Mouse (Mus musculus): ENCODE measurements around the gene Lrrc34. TPM values are rescaled to one million over a fixed set of nuclear protein-coding genes. Genes with fewer than 3 reads are reported as not detected.

Lrrc34 gene
- 0.02 and 0.05 TPM in 2 replicates for polyA plus RNA-seq (2012; rRNA removed)

DNA sequence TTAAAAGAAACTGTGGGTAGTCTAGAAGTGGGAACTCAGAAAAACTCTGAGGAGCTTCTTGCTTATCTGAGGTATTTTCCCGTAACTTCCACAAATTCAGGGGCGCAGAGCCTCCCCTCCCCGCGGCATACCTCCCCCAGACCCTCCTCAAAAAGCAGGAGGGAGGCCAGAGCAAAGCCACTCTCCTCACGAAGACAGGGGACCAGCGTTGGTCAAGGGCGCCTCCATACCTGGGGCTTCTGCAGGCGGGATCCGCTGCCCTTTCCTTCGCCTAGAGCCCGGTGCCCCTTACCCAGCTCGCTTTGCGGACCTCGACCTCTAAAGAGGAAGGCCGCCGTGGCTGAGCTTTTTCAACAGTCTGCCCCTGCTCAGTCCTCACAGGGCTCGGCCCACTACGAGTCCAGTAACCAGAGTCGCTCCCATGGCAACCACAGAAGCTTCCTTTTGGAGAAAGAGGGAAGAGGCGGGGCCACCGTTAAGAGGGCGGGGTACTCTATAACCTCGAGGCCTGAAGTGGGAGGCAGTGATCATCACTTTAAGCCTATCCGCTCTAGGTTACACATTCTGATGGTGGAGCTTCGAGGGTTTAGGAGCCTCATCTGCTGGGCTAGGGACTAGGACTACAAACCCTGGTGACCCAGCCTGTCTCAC lies at the start of gene Lrrc34:
Gene Lrrc34, minus strand, starts transcription at position 430 of the 651 bp plus-strand sequence.

DNA sequence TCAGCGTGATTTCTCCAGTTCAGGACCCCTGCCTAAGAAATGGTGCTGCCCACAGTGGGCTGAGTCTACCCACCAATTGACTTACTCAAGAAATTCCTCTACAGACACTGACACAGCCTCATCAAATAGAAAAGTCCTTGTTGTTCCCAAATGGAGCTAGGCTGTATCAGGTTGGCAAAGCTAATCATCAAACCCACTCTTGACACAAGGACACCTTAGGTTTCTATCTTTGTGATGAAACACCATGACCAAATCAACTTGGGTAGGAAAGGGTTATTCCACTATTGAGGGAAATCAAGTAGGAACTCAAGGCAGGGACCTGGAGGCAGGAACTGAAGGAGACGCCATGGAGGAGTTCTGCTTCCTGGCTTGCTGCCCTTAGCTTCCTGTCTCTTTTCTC lies 3.5 kb downstream of the Lrrc34 start, which contains the start of gene Lrriq4:
Gene Lrriq4, plus strand, starts transcription at position 301 of the 400 bp plus-strand sequence.

DNA sequence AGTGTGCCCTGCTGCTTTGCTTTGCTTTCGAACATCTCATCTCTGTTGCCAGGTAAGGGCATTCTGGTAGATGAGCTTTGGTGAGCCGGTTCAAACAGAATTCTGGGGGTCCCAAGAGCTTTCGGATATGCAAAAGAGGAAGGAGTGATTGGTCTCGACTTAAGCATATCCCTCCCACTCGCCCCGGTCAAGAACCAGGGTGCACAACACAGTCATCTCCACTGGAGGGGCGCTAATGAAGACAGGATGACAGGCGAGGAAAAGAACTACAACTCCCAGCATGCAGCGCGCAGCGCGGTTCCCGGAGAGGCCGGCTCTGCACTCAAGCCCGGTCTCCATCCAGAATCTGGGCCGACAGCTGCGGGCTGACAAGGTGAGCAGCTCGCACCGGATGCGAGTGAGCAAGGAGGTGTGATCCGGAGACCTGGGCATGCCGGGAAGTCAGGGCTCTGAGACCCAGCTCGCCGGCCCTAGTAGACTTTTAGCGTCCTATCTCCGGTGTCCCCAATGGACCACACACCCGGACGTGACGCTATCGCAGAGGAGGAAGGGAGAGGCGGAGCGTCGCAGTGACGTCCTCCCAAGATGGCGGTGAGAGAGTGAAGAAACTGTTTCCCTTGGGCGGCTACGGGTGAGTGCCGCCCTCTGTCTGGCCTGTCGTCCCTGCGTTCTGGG lies 45.5 kb downstream of the Lrrc34 start, which contains the start of gene Mynn:
Gene Mynn, plus strand, starts transcription at position 1 of the 675 bp plus-strand sequence.

DNA sequence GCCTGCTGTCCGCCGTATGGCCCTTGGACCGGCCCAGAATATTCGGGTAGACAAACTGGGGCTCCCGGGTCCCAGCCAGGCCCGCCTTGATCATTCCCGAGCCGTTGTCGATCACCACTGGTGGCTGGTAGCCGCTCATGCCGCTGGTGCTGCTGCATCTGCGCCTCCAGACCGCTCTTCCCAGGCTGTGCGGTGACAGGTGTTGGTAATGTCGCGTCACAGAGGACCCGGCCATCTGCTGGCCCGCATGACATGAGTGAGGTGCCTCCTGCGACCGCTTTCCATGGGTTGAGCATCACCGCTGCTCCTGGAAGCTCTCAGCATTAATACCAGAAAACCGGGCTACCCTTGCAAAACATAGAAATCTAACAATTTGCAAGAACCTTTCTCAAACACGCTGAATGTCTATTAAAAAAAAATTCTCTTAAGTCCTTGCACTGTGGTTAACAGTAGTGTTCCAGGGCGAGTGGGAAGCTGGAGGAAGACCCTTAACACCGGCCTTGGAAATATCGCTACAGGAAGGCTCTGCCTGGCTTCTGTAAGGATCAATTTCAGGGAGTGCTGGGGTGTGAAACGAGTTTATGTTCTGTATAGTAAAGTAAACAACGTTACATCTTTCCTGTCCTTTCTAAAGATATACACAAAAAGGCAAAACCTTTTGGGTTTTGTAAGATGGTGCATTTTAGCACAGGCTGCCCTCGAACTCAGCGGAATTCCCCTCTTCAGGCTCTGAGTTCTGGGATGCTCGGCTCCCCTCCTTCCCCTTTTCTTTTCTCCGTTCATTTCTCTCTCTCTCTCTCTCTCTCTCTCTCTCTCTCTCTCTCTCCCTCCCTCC lies 47.7 kb downstream of the Lrrc34 start, which contains the start of gene Actrt3:
Gene Actrt3, minus strand, starts transcription at position 229 of the 835 bp plus-strand sequence.

Other genes starting within 250 kb of the Lrrc34 start
- 1.0 and 1.2 TPM in 2 replicates for gene Mecom, start 99.9 kb downstream of the Lrrc34 start, polyA plus RNA-seq (2012; rRNA removed)
- not detected in 2 replicates for gene Actrt3, start 47.9 kb downstream of the Lrrc34 start, polyA plus RNA-seq (2012; rRNA removed)
- gene Mynn, start 45.8 kb downstream of the Lrrc34 start, polyA plus RNA-seq (2012; rRNA removed) = 5.1 and 5.7 TPM in 2 replicates
- not detected in 2 replicates for gene Lrriq4, start 3.4 kb downstream of the Lrrc34 start, polyA plus RNA-seq (2012; rRNA removed)
- not detected in 2 replicates for gene Lrrc31, start 52.0 kb upstream of the Lrrc34 start, polyA plus RNA-seq (2012; rRNA removed)
- gene Samd7, start 98.4 kb upstream of the Lrrc34 start, polyA plus RNA-seq (2012; rRNA removed) = 0.02 and 0.04 TPM in 2 replicates
- gene Sec62, start 145.0 kb upstream of the Lrrc34 start, polyA plus RNA-seq (2012; rRNA removed) = 32.6 and 33.7 TPM in 2 replicates
- 2.5 and 3.2 TPM in 2 replicates for gene Gpr160, start 208.1 kb upstream of the Lrrc34 start, polyA plus RNA-seq (2012; rRNA removed)